Mouse (Mus musculus): ENCODE measurements at regions not wholly inside any gene's neighbourhood (a gene's known extent, or its start where the extent isn't known, plus 50 kb on each side); places are given as distances from the start of the nearest gene placed in this dataset.
"Not testable (repeated sequence)": the region's sequence is repeated elsewhere in the genome, so short reads cannot be mapped to it uniquely, and the experiment has no call there.

DNA sequence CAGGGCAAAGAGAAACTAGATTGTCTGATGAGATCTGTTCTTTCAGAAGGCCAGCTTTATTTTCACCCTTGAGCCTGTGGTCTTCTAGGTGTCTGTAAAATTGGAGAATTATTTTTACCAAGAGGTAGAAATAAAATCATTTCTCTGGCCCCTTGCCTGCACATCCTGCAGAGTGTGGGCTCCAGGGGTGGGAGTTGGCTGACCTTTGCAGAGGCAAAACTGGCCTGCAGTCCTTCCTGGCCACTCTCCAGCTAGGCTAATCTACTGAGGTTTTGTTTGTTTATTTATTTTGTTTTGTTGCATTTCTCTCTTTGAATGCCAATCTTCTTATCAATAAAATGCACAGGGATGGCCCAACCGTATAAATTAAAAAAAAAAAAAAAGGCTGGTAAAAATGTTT, 156.4 kb upstream of the Map1b start:
- H3K9me3 ChIP-seq = no peaks in the 10 kb centered on the region
- H3K4me1 ChIP-seq = peaks cover 45% of the 10 kb centered on the region
- H3K36me3 ChIP-seq = no peaks in the 10 kb centered on the region
- WGBS = 54% methylated on average over 1 of the region's 1 CpGs
- no peak for ATAC-seq (ENCODE audit: extremely low read depth, insufficient number of reproducible peaks, low FRiP score, low TSS enrichment)
- no peak overlapping the region for H3K9ac ChIP-seq
- H3K27me3 ChIP-seq (replicated peaks) = no peaks in the 10 kb centered on the region
- no peak overlapping the region for H3K4me3 ChIP-seq
- no peak overlapping the region for H3K4me2 ChIP-seq
- H3K27ac ChIP-seq (replicated peaks) = 0 out of 2 replicates have a peak overlapping the region, but pooled peaks have one; percentile 9

DNA sequence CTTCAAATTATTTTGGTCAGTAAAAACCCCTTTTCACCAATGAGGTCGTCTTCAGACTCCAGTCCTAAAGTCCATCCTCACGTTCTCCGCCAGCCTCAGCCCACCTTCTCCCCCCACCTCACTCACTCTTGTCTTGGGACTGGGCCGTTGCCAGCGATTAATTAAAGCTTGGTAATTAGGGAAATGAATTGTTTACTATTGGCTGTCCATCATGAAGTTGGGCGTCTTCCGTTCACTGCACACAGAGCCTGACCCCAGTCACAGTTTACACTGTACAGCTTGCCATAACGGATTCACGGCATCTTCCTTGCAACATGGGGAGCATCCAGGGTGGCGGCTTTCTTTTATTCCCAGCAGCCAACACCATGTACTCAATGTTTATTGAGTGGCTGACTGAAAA, 155.4 kb upstream of the Map1b start:
- H3K27me3 ChIP-seq (replicated peaks) = no peaks in the 10 kb centered on the region
- no peaks in the 10 kb centered on the region for H3K36me3 ChIP-seq
- H3K9ac ChIP-seq = no peak overlapping the region
- H3K27ac ChIP-seq (replicated peaks) = no peak overlapping the region
- H3K4me3 ChIP-seq = no peak overlapping the region
- H3K4me2 ChIP-seq = no peak overlapping the region
- no peak for ATAC-seq (ENCODE audit: extremely low read depth, insufficient number of reproducible peaks, low FRiP score, low TSS enrichment)
- H3K4me1 ChIP-seq = peaks cover 46% of the 10 kb centered on the region
- 82% methylated on average over 10 of the region's 10 CpGs for WGBS
- H3K9me3 ChIP-seq = no peaks in the 10 kb centered on the region

- WGBS = 44% methylated on average over 8 of the region's 8 CpGs
- 0 out of 2 replicates have a peak, but pooled peaks have one; percentile 38 for ATAC-seq (ENCODE audit: extremely low read depth, insufficient number of reproducible peaks, low FRiP score, low TSS enrichment)
- H3K27ac ChIP-seq (replicated peaks) = peak overlapping the region; percentile 54
Measured at GRCm38 (mm10) chr13:99669987-99670534, 153.7 kb upstream of the Map1b start.

GRCm38 (mm10) chr13:99668613-99669012, 152.3 kb upstream of the Map1b start:
- no peak for ATAC-seq (ENCODE audit: extremely low read depth, insufficient number of reproducible peaks, low FRiP score, low TSS enrichment)
- no peaks in the 10 kb centered on the region for H3K9me3 ChIP-seq
- no peak overlapping the region for H3K4me3 ChIP-seq
- H3K27me3 ChIP-seq (replicated peaks) = no peaks in the 10 kb centered on the region
- H3K9ac ChIP-seq = no peak overlapping the region
- no peaks in the 10 kb centered on the region for H3K36me3 ChIP-seq
- WGBS = 77% methylated on average over 8 of the region's 8 CpGs
- H3K4me1 ChIP-seq = peaks cover 36% of the 10 kb centered on the region
- no peak overlapping the region for H3K4me2 ChIP-seq
- H3K27ac ChIP-seq (replicated peaks) = no peak overlapping the region

More at GRCm38 (mm10) chr13:99669987-99670534, 153.7 kb upstream of the Map1b start:
- H3K4me3 ChIP-seq = no peak overlapping the region
- H3K9me3 ChIP-seq = no peaks in the 10 kb centered on the region
- no peaks in the 10 kb centered on the region for H3K36me3 ChIP-seq
- no peak overlapping the region for H3K4me2 ChIP-seq
- no peak overlapping the region for H3K9ac ChIP-seq
- H3K27me3 ChIP-seq (replicated peaks) = no peaks in the 10 kb centered on the region
- H3K4me1 ChIP-seq = peaks cover 37% of the 10 kb centered on the region

DNA sequence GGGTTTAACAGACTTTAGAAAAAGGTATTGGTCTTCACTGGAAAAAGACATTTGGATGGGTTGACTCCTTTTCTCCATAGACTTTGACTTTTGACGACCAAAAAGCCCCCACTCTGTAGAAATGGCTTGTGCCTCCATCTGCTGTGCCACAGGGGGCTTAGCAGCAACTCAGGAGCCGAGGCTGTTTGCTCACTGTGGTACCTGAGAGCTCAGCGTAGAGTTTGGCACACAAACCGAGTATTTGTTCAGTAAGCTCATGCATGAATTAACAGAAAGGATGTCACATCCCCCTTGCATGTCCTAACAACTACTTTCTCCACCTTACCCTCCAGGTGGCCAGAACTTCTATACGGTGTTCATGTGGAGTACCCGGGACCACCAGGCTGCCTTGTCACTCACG, 149.7 kb upstream of the Map1b start:
- no peak for ATAC-seq (ENCODE audit: extremely low read depth, insufficient number of reproducible peaks, low FRiP score, low TSS enrichment)
- no peak overlapping the region for H3K27ac ChIP-seq (replicated peaks)
- no peak overlapping the region for H3K9ac ChIP-seq
- no peaks in the 10 kb centered on the region for H3K9me3 ChIP-seq
- no peak overlapping the region for H3K4me3 ChIP-seq
- no peak overlapping the region for H3K4me2 ChIP-seq
- H3K4me1 ChIP-seq = peaks cover 23% of the 10 kb centered on the region
- H3K36me3 ChIP-seq = no peaks in the 10 kb centered on the region
- 75% methylated on average over 7 of the region's 7 CpGs for WGBS
- no peaks in the 10 kb centered on the region for H3K27me3 ChIP-seq (replicated peaks)

DNA sequence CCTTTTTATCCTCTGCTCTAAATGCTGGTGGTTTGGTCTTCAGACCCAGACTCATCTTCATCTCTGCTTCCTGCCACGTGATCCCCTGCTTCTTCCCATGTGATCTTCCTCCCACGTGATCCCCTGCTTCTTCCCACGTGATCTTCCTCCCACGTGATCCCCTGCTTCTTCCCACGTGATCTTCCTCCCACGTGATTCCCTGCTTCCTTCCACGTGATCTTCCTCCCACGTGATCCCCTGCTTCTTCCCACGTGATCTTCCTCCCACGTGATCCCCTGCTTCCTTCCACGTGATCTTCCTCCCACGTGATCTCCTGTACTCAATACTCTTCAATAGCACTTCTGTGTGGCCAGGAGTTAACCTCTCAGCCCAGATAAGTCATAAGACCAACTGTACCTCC, 147.1 kb upstream of the Map1b start:
- H3K27ac ChIP-seq (replicated peaks); H3K4me1 ChIP-seq; H3K4me2 ChIP-seq; H3K27me3 ChIP-seq (replicated peaks); H3K36me3 ChIP-seq; H3K4me3 ChIP-seq; H3K9me3 ChIP-seq; H3K9ac ChIP-seq; ATAC-seq (ENCODE audit: extremely low read depth, insufficient number of reproducible peaks, low FRiP score, low TSS enrichment): not testable (repeated sequence)
- WGBS = 83% methylated on average over 12 of the region's 12 CpGs

DNA sequence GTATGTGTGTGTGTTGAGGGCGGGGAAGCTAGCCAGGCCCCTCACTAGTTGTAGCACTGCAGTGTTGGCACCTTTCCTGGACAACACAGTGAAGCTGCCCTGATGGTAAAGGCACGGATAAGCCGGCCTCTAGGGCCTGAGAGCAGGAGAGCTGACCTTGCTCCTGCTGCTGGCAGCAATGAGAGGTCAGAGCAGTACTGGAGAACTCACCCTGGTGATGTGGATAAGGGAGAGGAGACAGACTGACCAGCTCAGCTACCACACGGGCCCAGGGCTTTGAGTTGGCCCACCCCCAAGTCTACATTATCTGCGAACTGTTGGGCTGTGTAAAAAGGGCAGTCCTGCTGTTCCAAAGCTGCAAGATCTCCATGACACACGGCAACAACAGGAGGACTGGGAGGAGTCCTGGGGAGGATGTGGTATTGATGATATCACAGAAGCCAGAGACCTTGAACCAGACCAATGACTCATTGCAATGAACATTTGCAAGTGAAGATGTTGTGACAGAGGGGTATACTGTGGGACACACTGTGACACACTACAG, 131.4 kb upstream of the Map1b start:
- 35% methylated on average over 6 of the region's 6 CpGs for WGBS
- peaks cover 28% of the 10 kb centered on the region for H3K4me1 ChIP-seq
- H3K36me3 ChIP-seq = no peaks in the 10 kb centered on the region
- H3K27ac ChIP-seq (replicated peaks) = no peak overlapping the region
- H3K4me2 ChIP-seq = no peak overlapping the region
- no peak for ATAC-seq (ENCODE audit: extremely low read depth, insufficient number of reproducible peaks, low FRiP score, low TSS enrichment)
- no peak overlapping the region for H3K4me3 ChIP-seq
- H3K9ac ChIP-seq = no peak overlapping the region
- H3K9me3 ChIP-seq = no peaks in the 10 kb centered on the region
- H3K27me3 ChIP-seq (replicated peaks) = no peaks in the 10 kb centered on the region

- no peak overlapping the region for H3K27ac ChIP-seq (replicated peaks)
- H3K9ac ChIP-seq = no peak overlapping the region
- H3K36me3 ChIP-seq = no peaks in the 10 kb centered on the region
- H3K27me3 ChIP-seq (replicated peaks) = no peaks in the 10 kb centered on the region
- no peak overlapping the region for H3K4me3 ChIP-seq
- no peak for ATAC-seq (ENCODE audit: extremely low read depth, insufficient number of reproducible peaks, low FRiP score, low TSS enrichment)
- H3K4me2 ChIP-seq = no peak overlapping the region
- H3K9me3 ChIP-seq = no peaks in the 10 kb centered on the region
- WGBS = 84% methylated on average over 1 of the region's 1 CpGs
- peaks cover 41% of the 10 kb centered on the region for H3K4me1 ChIP-seq
Measured at GRCm38 (mm10) chr13:99644771-99645170, 128.4 kb upstream of the Map1b start.

DNA sequence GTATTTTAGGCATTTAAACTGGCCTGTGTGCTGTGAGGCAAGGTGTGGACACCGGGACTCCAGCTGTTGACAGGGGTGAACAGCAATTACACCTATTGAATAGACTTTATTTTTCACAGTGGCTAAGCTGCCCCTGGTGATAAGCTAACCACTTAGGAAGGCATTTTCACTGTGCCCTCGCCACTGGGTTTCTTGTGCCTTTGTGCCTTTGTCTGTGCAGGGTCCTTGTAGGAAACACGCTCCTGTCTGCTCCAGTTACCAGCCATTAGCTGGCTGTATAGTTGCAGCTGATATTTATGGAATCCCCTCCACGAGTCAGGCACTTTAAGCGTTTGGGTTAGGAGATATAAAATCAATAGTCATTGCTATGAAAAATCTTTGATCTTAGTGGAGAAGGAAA, 126.5 kb upstream of the Map1b start:
- H3K27me3 ChIP-seq (replicated peaks) = no peaks in the 10 kb centered on the region
- H3K36me3 ChIP-seq = no peaks in the 10 kb centered on the region
- no peak for ATAC-seq (ENCODE audit: extremely low read depth, insufficient number of reproducible peaks, low FRiP score, low TSS enrichment)
- peak overlapping the region; percentile 20 for H3K4me2 ChIP-seq
- peak overlapping the region; percentile 58 for H3K27ac ChIP-seq (replicated peaks)
- H3K4me1 ChIP-seq = peaks cover 38% of the 10 kb centered on the region
- no peaks in the 10 kb centered on the region for H3K9me3 ChIP-seq
- no peak overlapping the region for H3K4me3 ChIP-seq
- 22% methylated on average over 5 of the region's 5 CpGs for WGBS
- peak overlapping the region; percentile 34; the same call in 1 of the 2 replicates for H3K9ac ChIP-seq

- Histone ChIP-seq H3K4me2 (peak overlapping the region; percentile 20; the same call in 1 of the 2 replicates), H3K9ac (no peak overlapping the region), H3K4me1 (peaks cover 33% of the 10 kb centered on the region), H3K27me3 (replicated peaks) (no peaks in the 10 kb centered on the region), H3K27ac (replicated peaks) (peak overlapping the region; percentile 58), H3K36me3 (no peaks in the 10 kb centered on the region), H3K9me3 (no peaks in the 10 kb centered on the region), H3K4me3 (no peak overlapping the region)
- 48% methylated on average over 5 of the region's 5 CpGs for WGBS
- ATAC-seq (ENCODE audit: extremely low read depth, insufficient number of reproducible peaks, low FRiP score, low TSS enrichment) = no peak
Measured at GRCm38 (mm10) chr13:99642301-99642700, 126.0 kb upstream of the Map1b start.

- H3K36me3 ChIP-seq = no peaks in the 10 kb centered on the region
- H3K27ac ChIP-seq (replicated peaks) = 0 out of 2 replicates have a peak overlapping the region, but pooled peaks have one; percentile 58
- no peaks in the 10 kb centered on the region for H3K27me3 ChIP-seq (replicated peaks)
- no peak overlapping the region for H3K9ac ChIP-seq
- no peak overlapping the region for H3K4me2 ChIP-seq
- H3K9me3 ChIP-seq = no peaks in the 10 kb centered on the region
- peaks cover 30% of the 10 kb centered on the region for H3K4me1 ChIP-seq
- H3K4me3 ChIP-seq = no peak overlapping the region
- WGBS = 72% methylated on average over 22 of the region's 22 CpGs
- ATAC-seq (ENCODE audit: extremely low read depth, insufficient number of reproducible peaks, low FRiP score, low TSS enrichment) = no peak
Measured at GRCm38 (mm10) chr13:99641386-99642165, 125.2 kb upstream of the Map1b start.
